ENCODE assay signal across 17 mouse cellular contexts in genomic region chr11:72436756-72437650, GRCm38 (mm10). TPM values are rescaled to one million over a fixed set of nuclear protein-coding genes. Genes with fewer than 3 reads are reported as not detected.
DNase-seq lines count a peak whose midpoint lies in the region; ATAC-seq lines count a peak whose summit lies in the region.
"Had no signal": no experiment of that assay in that cellular context is flagged by ENCODE, and none has a peak within 500 bp of the region (broad histone marks: within the 10 kb centered on the region; RNA-seq: fewer than 3 reads in every experiment).

No protein-coding gene starts in this region.

- H3K36me3 ChIP-seq in kidney, embryonic 16.5 days (ENCODE audit: insufficient read depth, low read length) = no peaks in the 10 kb centered on the region
- no peaks in the 10 kb centered on the region for H3K36me3 ChIP-seq in midbrain, embryonic 14.5 days (ENCODE audit: control insufficient read depth, insufficient read depth, low read length)
- H3K36me3 ChIP-seq: liver, embryonic 13.5 days; neural tube, embryonic 15.5 days had no signal

- no peaks in the 10 kb centered on the region for H3K9me3 ChIP-seq in kidney, embryonic 16.5 days (ENCODE audit: low read length)
- H3K9me3 ChIP-seq in midbrain, embryonic 14.5 days (ENCODE audit: control insufficient read depth, low read length) = no peaks in the 10 kb centered on the region
- H3K9me3 ChIP-seq: liver, embryonic 13.5 days; neural tube, embryonic 15.5 days had no signal

- peak; percentile 51 for DNase-seq in adrenal gland, adult 8-10 months
- no peak for DNase-seq in adrenal gland, postnatal 4 days (ENCODE audit: low spot score in 2 of 2)
- DNase-seq in kidney, adult 11 months = peak; percentile 63
- peak; percentile 60 for DNase-seq in left cerebral cortex, postnatal 4 days
- DNase-seq in left cerebral cortex, postnatal 36 days (ENCODE audit: low spot score in 2 of 2) = no peak
- DNase-seq in kidney, postnatal 36 days = peak; percentile 53 to 80
- no peak for DNase-seq in midbrain, embryonic 14.5 days
- DNase-seq: cerebellum, adult 8-10 months; liver, embryonic 13.5 days; retina, postnatal 1 day; thymus, postnatal 25 days had no signal

- ATAC-seq in kidney, embryonic 16.5 days (ENCODE audit: low FRiP score, low TSS enrichment) = no peak
- ATAC-seq in midbrain, embryonic 14.5 days (ENCODE audit: low FRiP score, low TSS enrichment) = no peak
- ATAC-seq: inflammation-experienced regulatory T-cells, adult 6 months; lung, postnatal 0 days had no signal

- H3K9ac ChIP-seq in kidney, embryonic 16.5 days (replicated peaks; ENCODE audit: low read length) = no peak overlapping the region
- H3K9ac ChIP-seq in midbrain, embryonic 14.5 days (replicated peaks; ENCODE audit: low read length) = no peak overlapping the region
- H3K9ac ChIP-seq: liver, embryonic 13.5 days; neural tube, embryonic 15.5 days had no signal

- H3K27ac ChIP-seq in kidney, embryonic 16.5 days (ENCODE audit: low read length) = no peak overlapping the region
- H3K27ac ChIP-seq in midbrain, embryonic 14.5 days (replicated peaks; ENCODE audit: low read depth, low read length) = no peak overlapping the region
- H3K27ac ChIP-seq: liver, embryonic 13.5 days; neural tube, embryonic 15.5 days; stomach, postnatal 0 days had no signal

- no peak overlapping the region for H3K4me3 ChIP-seq in kidney, embryonic 16.5 days (ENCODE audit: low read length)
- H3K4me3 ChIP-seq in midbrain, embryonic 14.5 days (replicated peaks; ENCODE audit: low read depth, low read length) = no peak overlapping the region
- H3K4me3 ChIP-seq: liver, embryonic 13.5 days; neural tube, embryonic 15.5 days had no signal

- peaks cover 22% of the 10 kb centered on the region for H3K4me1 ChIP-seq in kidney, embryonic 16.5 days (ENCODE audit: insufficient read depth, low read length)
- H3K4me1 ChIP-seq in midbrain, embryonic 14.5 days (ENCODE audit: control insufficient read depth, insufficient read depth, low read length) = peaks cover 2% of the 10 kb centered on the region

- no peak overlapping the region for H3K4me2 ChIP-seq in kidney, embryonic 16.5 days (replicated peaks; ENCODE audit: low read depth, low read length)
- H3K4me2 ChIP-seq in midbrain, embryonic 14.5 days (ENCODE audit: low read length) = no peak overlapping the region
- H3K4me2 ChIP-seq: liver, embryonic 13.5 days; neural tube, embryonic 15.5 days had no signal

- 80% methylated on average over 16 of the region's 16 CpGs for WGBS in kidney, embryonic 16.5 days
- WGBS in midbrain, embryonic 14.5 days = 77% methylated on average over 16 of the region's 16 CpGs

- intact Hi-C loops in left cerebral cortex, postnatal 4 days (cut with DNase I) = no loop called here
- intact Hi-C loops in left cerebral cortex, postnatal 36 days (cut with DNase I) = loop anchor here (5.0 kb wide), 2 partner anchors 125 to 195 kb away; no protein-coding TSS in a partner anchor

- H3K27me3 ChIP-seq in kidney, embryonic 16.5 days (ENCODE audit: insufficient read depth, low read length) = no peaks in the 10 kb centered on the region
- H3K27me3 ChIP-seq in midbrain, embryonic 14.5 days (ENCODE audit: control insufficient read depth, insufficient read depth, low read length) = no peaks in the 10 kb centered on the region
- H3K27me3 ChIP-seq: liver, embryonic 13.5 days; neural tube, embryonic 15.5 days had no signal

RNA-seq across cellular contexts. Expression of gene Ggt6, which starts 1.7 kb away (rescaled TPM):
- total RNA-seq in adrenal gland, adult 8-10 months (2022) = 1 to 10 TPM; 1.4 to 4.8 (median 3.4) TPM
- 1 to 10 TPM; 3.8 to 4.7 TPM for total RNA-seq in adrenal gland, postnatal 4 days (2021)
- polyA plus RNA-seq in kidney, embryonic 16.5 days (2015; fragmentation: Nextera tagmentation; extraction: Ambion mirVana) = 1.6 and 2.2 TPM in 2 replicates
- total RNA-seq in left cerebral cortex, postnatal 4 days (2021) = not detected
- under 1 TPM in 1 of 2 experiments, not detected in 1; 0.29 TPM for total RNA-seq in left cerebral cortex, postnatal 36 days (2021)
- polyA plus RNA-seq in midbrain, embryonic 14.5 days (2014; fragmentation: Nextera tagmentation; extraction: Ambion mirVana) = not detected in 2 replicates
- total RNA-seq: heart, postnatal 4 days had no signal
- polyA plus RNA-seq: inflammation-experienced regulatory T-cells, adult 6 months; liver, embryonic 13.5 days; neural tube, embryonic 15.5 days had no signal

RNA-seq across cellular contexts. Expression of gene Mybbp1a, which starts 4.2 kb away (rescaled TPM):
- total RNA-seq in adrenal gland, adult 8-10 months (2022) = 10 to 100 TPM; 81.9 to 90.7 (median 84.3) TPM
- total RNA-seq in adrenal gland, postnatal 4 days (2021) = 100 to 1,000 TPM; 118 to 119 TPM
- 175 and 177 TPM in 2 replicates for polyA plus RNA-seq in kidney, embryonic 16.5 days (2015; fragmentation: Nextera tagmentation; extraction: Ambion mirVana)
- total RNA-seq in left cerebral cortex, postnatal 4 days (2021) = 10 to 100 TPM; 68.3 to 77.3 TPM
- total RNA-seq in left cerebral cortex, postnatal 36 days (2021) = 10 to 100 TPM; 42.8 to 50.2 TPM
- polyA plus RNA-seq in midbrain, embryonic 14.5 days (2014; fragmentation: Nextera tagmentation; extraction: Ambion mirVana) = 52.0 and 66.0 TPM in 2 replicates

RNA-seq across cellular contexts. Expression of gene Smtnl2, which starts 25.5 kb away (rescaled TPM):
- 1 to 10 TPM; 2.9 to 7.5 (median 5.2) TPM for total RNA-seq in adrenal gland, adult 8-10 months (2022)
- 10 to 100 TPM; 11.4 to 24.2 TPM for total RNA-seq in adrenal gland, postnatal 4 days (2021)
- 109 and 124 TPM in 2 replicates for polyA plus RNA-seq in kidney, embryonic 16.5 days (2015; fragmentation: Nextera tagmentation; extraction: Ambion mirVana)
- total RNA-seq in left cerebral cortex, postnatal 4 days (2021) = 1 to 10 TPM; 9.6 to 9.9 TPM
- total RNA-seq in left cerebral cortex, postnatal 36 days (2021) = 1 to 10 TPM in 1 of 2 experiments, under 1 TPM in 1; 0.68 to 1.5 TPM
- 2.9 and 4.5 TPM in 2 replicates for polyA plus RNA-seq in midbrain, embryonic 14.5 days (2014; fragmentation: Nextera tagmentation; extraction: Ambion mirVana)
- polyA plus RNA-seq: inflammation-experienced regulatory T-cells, adult 6 months had no signal

RNA-seq across cellular contexts. Expression of gene Spns2, which starts 52.7 kb away (rescaled TPM):
- total RNA-seq in adrenal gland, adult 8-10 months (2022) = 1 to 10 TPM; 2.5 to 5.0 (median 4.0) TPM
- 1 to 10 TPM; 8.9 to 9.6 TPM for total RNA-seq in adrenal gland, postnatal 4 days (2021)
- 2.5 and 3.3 TPM in 2 replicates for polyA plus RNA-seq in kidney, embryonic 16.5 days (2015; fragmentation: Nextera tagmentation; extraction: Ambion mirVana)
- 10 to 100 TPM; 36.5 to 37.0 TPM for total RNA-seq in left cerebral cortex, postnatal 4 days (2021)
- total RNA-seq in left cerebral cortex, postnatal 36 days (2021) = 10 to 100 TPM; 53.6 to 69.9 TPM
- polyA plus RNA-seq in midbrain, embryonic 14.5 days (2014; fragmentation: Nextera tagmentation; extraction: Ambion mirVana) = 12.6 TPM in 2 replicates
- polyA plus RNA-seq: inflammation-experienced regulatory T-cells, adult 6 months had no signal

Comparison
In these comparisons a context has a peak if more than half of its experiments do, and no peak if none do; other contexts are left out.
1. DNase-seq: peak in adrenal gland, adult 8-10 months (single experiment), kidney, adult 11 months (single experiment), left cerebral cortex, postnatal 4 days (single experiment) and kidney, postnatal 36 days (2 of 2); none in adrenal gland, postnatal 4 days (0 of 2), left cerebral cortex, postnatal 36 days (0 of 2) and midbrain, embryonic 14.5 days (single experiment).